Mouse (Mus musculus) myocyte (in vitro differentiated cells): ENCODE data around the gene Cutc. TPM values are rescaled to one million over a fixed set of nuclear protein-coding genes. Genes with fewer than 3 reads are reported as not detected.

Experiments
- H3K27me3 ChIP-seq: one replicate; pipeline ENCODE4 v1.6.1; 2011; ENCODE audit not compliant: control insufficient read depth, insufficient read depth, insufficient read length
- H3K36me3 ChIP-seq: one replicate; pipeline ENCODE4 v1.6.1; 2011; ENCODE audit not compliant: control insufficient read depth, insufficient read depth
- H3K4me2 ChIP-seq: one replicate; pipeline ENCODE4 v1.6.1; 2011; ENCODE audit warnings: low read depth, control low read depth
- H3K4me3 ChIP-seq: one replicate; pipeline ENCODE4 v1.5.1; 2011; ENCODE audit warnings: mild to moderate bottlenecking, control low read depth, moderate library complexity
- H3K79me2 ChIP-seq: one replicate; pipeline ENCODE4 v1.6.1; 2011; ENCODE audit not compliant: control insufficient read depth, insufficient read depth
- H3ac ChIP-seq: one replicate; pipeline ENCODE4 v1.6.1; 2011; ENCODE audit not compliant: control insufficient read depth, insufficient read length
- CEBPB ChIP-seq: IDR thresholded peaks from 2 replicates; pipeline ENCODE4 v1.6.1; 2011; ENCODE audit warnings: mild to moderate bottlenecking, moderate library complexity; ENCODE audit not compliant: poor library complexity, insufficient read depth, severe bottlenecking
- E2F4 ChIP-seq: IDR thresholded peaks from one replicate; pipeline ENCODE4 v1.6.1; 2011; ENCODE audit warnings: mild to moderate bottlenecking, control low read depth, moderate library complexity; ENCODE audit not compliant: insufficient read depth
- MAX ChIP-seq: IDR thresholded peaks from one replicate; pipeline ENCODE4 v1.6.1; 2011; ENCODE audit warnings: low read depth, mild to moderate bottlenecking, control low read depth
- MYOD1 ChIP-seq, 3 experiments: IDR thresholded peaks; one replicate each; pipeline ENCODE4 v1.6.1; 2011; ENCODE audit warnings: control low read depth in 2 of 3, low read depth in 2 of 3, mild to moderate bottlenecking in 2 of 3, moderate library complexity in 1 of 3; ENCODE audit not compliant: insufficient read length in 2 of 3, control insufficient read depth in 1 of 3
- MYOG ChIP-seq, 3 experiments: IDR thresholded peaks; one replicate each; pipeline ENCODE4 v1.6.1; 2011; ENCODE audit warnings: control low read depth in 2 of 3, low read depth in 2 of 3, mild to moderate bottlenecking in 2 of 3; ENCODE audit not compliant: insufficient read length in 2 of 3, control insufficient read depth in 1 of 3, insufficient read depth in 1 of 3
- POLR2A ChIP-seq: IDR thresholded peaks from one replicate; pipeline ENCODE4 v1.6.1; 2011; ENCODE audit warnings: low read depth, mild to moderate bottlenecking, control low read depth, moderate library complexity; ENCODE audit not compliant: insufficient read length
- POLR2AphosphoS2 ChIP-seq: IDR thresholded peaks from one replicate; pipeline ENCODE4 v1.6.1; 2011; ENCODE audit warnings: low read depth, control low read depth; ENCODE audit not compliant: insufficient read length
- REST ChIP-seq: IDR thresholded peaks from one replicate; pipeline ENCODE4 v1.6.1; 2011; ENCODE audit warnings: mild to moderate bottlenecking, control low read depth, moderate library complexity; ENCODE audit not compliant: insufficient read depth, insufficient read length
- SRF ChIP-seq: IDR thresholded peaks from one replicate; pipeline ENCODE4 v1.6.1; 2011; ENCODE audit warnings: low read depth; ENCODE audit not compliant: control insufficient read depth, insufficient read length
- TCF12 ChIP-seq: IDR thresholded peaks from one replicate; pipeline ENCODE4 v1.6.1; 2011; ENCODE audit warnings: mild to moderate bottlenecking, control low read depth; ENCODE audit not compliant: poor library complexity, insufficient read depth, severe bottlenecking
- TCF3 ChIP-seq: IDR thresholded peaks from one replicate; pipeline ENCODE4 v1.6.1; 2011; ENCODE audit warnings: low read depth, control low read depth; ENCODE audit not compliant: insufficient read length
- USF1 ChIP-seq: IDR thresholded peaks from one replicate; pipeline ENCODE4 v1.6.1; 2011; ENCODE audit warnings: low read depth, mild to moderate bottlenecking, control low read depth, moderate library complexity
- polyA plus RNA-seq: library from polyadenylated mRNA; unstranded; fragments of >200 nt; fragmentation: generic; extraction: Trizol; gene quantifications from one replicate; pipeline ENCODE4 v1.2.1, GENCODE M21; 2012; ENCODE audit warnings: missing spikeins

Cutc gene
- polyA plus RNA-seq, 1 experiment = 5.1 TPM

GRCm38 (mm10) chr19:43723501-43723900, 29.3 kb upstream of the Cutc start:
- TF ChIP-seq REST = no peak
- no peak for TF ChIP-seq TCF12
- TF ChIP-seq USF1 = no peak
- TF ChIP-seq MYOD1 (IDR thresholded peaks at IDR 0.05; ENCODE audit: control insufficient read depth in 1 of 3, insufficient read length in 2 of 3, low read depth in 2 of 3) = no peak
- H3K4me2 ChIP-seq = no peak overlapping the region
- H3K4me3 ChIP-seq = no peak overlapping the region
- H3ac ChIP-seq = no peak overlapping the region
- peaks cover 6% of the 10 kb centered on the region for H3K36me3 ChIP-seq
- no peaks in the 10 kb centered on the region for H3K27me3 ChIP-seq
- no peaks in the 10 kb centered on the region for H3K79me2 ChIP-seq

GRCm38 (mm10) chr19:43724194-43724593, 28.6 kb upstream of the Cutc start:
- no peaks in the 10 kb centered on the region for H3K79me2 ChIP-seq
- no peak for TF ChIP-seq TCF3
- H3K4me2 ChIP-seq = no peak overlapping the region
- no peak overlapping the region for H3ac ChIP-seq
- no peaks in the 10 kb centered on the region for H3K27me3 ChIP-seq
- peaks cover 6% of the 10 kb centered on the region for H3K36me3 ChIP-seq
- H3K4me3 ChIP-seq = no peak overlapping the region

- no peak overlapping the region for H3ac ChIP-seq
- H3K4me3 ChIP-seq = no peak overlapping the region
- H3K4me2 ChIP-seq = no peak overlapping the region
- H3K36me3 ChIP-seq = peaks cover 6% of the 10 kb centered on the region
- H3K27me3 ChIP-seq = no peaks in the 10 kb centered on the region
- no peaks in the 10 kb centered on the region for H3K79me2 ChIP-seq
- TF ChIP-seq MYOD1 (IDR thresholded peaks at IDR 0.05; ENCODE audit: control insufficient read depth in 1 of 3, insufficient read length in 2 of 3, low read depth in 2 of 3) = no peak
- TF ChIP-seq TCF12 = no peak
Measured at GRCm38 (mm10) chr19:43724821-43725220, 28.0 kb upstream of the Cutc start.

- TF ChIP-seq POLR2A (no peak), E2F4 (no peak), MAX (no peak), POLR2AphosphoS2 (no peak), MYOD1 (IDR thresholded peaks at IDR 0.05; ENCODE audit: control insufficient read depth in 1 of 3, insufficient read length in 2 of 3, low read depth in 2 of 3) (no peak), SRF (no peak), TCF12 (no peak), USF1 (no peak), CEBPB (no peak), TCF3 (no peak), REST (no peak)
- H3K27me3 ChIP-seq = no peaks in the 10 kb centered on the region
- H3K4me3 ChIP-seq = no peak overlapping the region
- H3K79me2 ChIP-seq = no peaks in the 10 kb centered on the region
- H3ac ChIP-seq = no peak overlapping the region
- H3K4me2 ChIP-seq = no peak overlapping the region
- H3K36me3 ChIP-seq = peaks cover 6% of the 10 kb centered on the region
Measured at GRCm38 (mm10) chr19:43726510-43727146, 26.2 kb upstream of the Cutc start.

- H3K79me2 ChIP-seq = no peaks in the 10 kb centered on the region
- no peaks in the 10 kb centered on the region for H3K36me3 ChIP-seq
- TF ChIP-seq TCF3 = no peak
- TF ChIP-seq MYOD1 (IDR thresholded peaks at IDR 0.05; ENCODE audit: control insufficient read depth in 1 of 3, insufficient read length in 2 of 3, low read depth in 2 of 3) = no peak
- TF ChIP-seq CEBPB = no peak
- TF ChIP-seq SRF = no peak
- TF ChIP-seq TCF12 = no peak
- TF ChIP-seq MAX = no peak
- no peak for TF ChIP-seq MYOG (IDR thresholded peaks at IDR 0.05; ENCODE audit: control insufficient read depth in 1 of 3, insufficient read depth in 1 of 3, insufficient read length in 2 of 3, low read depth in 2 of 3)
- TF ChIP-seq REST = no peak
- no peak for TF ChIP-seq E2F4
- TF ChIP-seq POLR2A = no peak
Measured at GRCm38 (mm10) chr19:43729296-43730036, 23.3 kb upstream of the Cutc start.

GRCm38 (mm10) chr19:43730037-43730428, 22.8 kb upstream of the Cutc start:
- TF ChIP-seq MYOD1 (IDR thresholded peaks at IDR 0.05; ENCODE audit: control insufficient read depth in 1 of 3, insufficient read length in 2 of 3, low read depth in 2 of 3) (no peak), USF1 (no peak), SRF (no peak), CEBPB (no peak), E2F4 (no peak), TCF12 (no peak), TCF3 (no peak), POLR2AphosphoS2 (no peak), POLR2A (no peak), MYOG (IDR thresholded peaks at IDR 0.05; ENCODE audit: control insufficient read depth in 1 of 3, insufficient read depth in 1 of 3, insufficient read length in 2 of 3, low read depth in 2 of 3) (no peak), REST (no peak)
- no peak overlapping the region for H3K4me3 ChIP-seq
- no peak overlapping the region for H3K4me2 ChIP-seq
- no peaks in the 10 kb centered on the region for H3K27me3 ChIP-seq
- H3K79me2 ChIP-seq = no peaks in the 10 kb centered on the region
- no peak overlapping the region for H3ac ChIP-seq
- H3K36me3 ChIP-seq = no peaks in the 10 kb centered on the region

More at GRCm38 (mm10) chr19:43729296-43730036, 23.3 kb upstream of the Cutc start:
- no peaks in the 10 kb centered on the region for H3K27me3 ChIP-seq
- no peak overlapping the region for H3K4me2 ChIP-seq
- no peak overlapping the region for H3ac ChIP-seq
- H3K4me3 ChIP-seq = no peak overlapping the region
